Mouse (Mus musculus) liver (tissue): ENCODE measurements at regions not wholly inside any gene's neighbourhood (a gene's known extent, or its start where the extent isn't known, plus 50 kb on each side); places are given as distances from the start of the nearest gene placed in this dataset.
"Not testable (repeated sequence)": the region's sequence is repeated elsewhere in the genome, so short reads cannot be mapped to it uniquely, and the experiment has no call there.

Experiments
- DNase-seq: peaks from one replicate; pipeline ENCODE4 v3.0.0-alpha.2; 2020; ENCODE audit warnings: mixed read lengths

DNA sequence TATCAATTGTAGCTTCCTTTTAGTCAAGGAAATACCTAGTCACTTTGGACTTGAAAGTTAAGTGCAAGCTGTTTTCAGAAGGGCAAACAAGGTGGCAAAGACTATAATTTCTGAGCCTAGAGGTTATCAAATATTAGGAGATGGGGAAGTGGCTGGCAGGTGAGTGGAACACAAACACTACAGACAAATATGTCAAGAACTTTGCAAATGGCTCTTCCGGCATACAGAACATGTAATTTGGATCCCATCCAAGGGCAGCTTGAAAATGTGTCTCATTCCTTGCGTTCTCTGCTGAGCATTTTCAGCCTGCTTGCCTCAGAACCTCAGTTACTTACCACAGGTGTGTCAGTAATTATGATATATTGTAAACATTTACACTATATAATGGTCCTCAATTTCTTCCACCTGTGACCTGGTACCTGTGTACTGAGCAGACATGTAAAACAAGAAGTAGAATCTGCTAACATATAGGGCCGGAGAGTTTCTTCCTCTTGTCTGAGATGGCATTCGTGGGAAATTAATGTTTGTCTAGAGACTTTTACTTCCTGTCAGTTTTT is 1346.3 kb upstream of the Got2 start:
- DNase-seq, result no peak

DNA sequence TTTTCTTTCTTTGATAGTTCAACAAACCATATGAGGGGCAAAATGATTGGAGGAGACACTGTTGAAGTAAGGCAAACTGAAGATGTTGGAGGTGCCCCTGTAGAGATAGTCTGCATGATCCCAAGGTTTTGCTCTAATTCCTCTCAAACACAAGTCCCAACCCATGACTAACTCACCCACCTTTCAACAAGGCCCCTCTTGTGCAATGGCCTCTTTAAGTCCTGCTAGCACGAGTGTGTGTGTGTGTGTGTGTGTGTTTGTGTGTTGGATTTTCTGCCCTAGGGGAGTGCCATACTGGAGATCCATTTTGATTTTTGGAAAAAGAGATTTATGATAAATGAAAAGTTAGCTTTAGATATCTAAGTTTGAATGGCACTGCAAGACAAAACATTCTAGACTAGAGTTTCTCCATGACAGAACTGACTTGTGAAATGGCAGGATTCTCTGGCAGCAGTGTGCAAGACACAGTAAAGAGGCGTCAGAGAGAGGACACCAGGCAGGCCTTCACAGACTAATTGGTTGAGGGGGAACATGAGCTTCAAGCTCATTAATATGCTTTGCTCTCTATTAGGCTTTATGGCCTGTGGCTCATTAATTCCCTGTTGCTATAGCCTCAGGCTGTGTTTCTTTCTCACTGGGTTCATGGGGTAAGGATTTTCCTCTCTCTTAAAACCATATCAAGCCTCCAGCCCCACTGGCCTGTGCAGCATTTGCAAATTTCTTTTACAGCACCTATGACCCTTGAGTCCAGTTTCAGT is 1344.5 kb upstream of the Got2 start:
- DNase-seq, result no peak

DNA sequence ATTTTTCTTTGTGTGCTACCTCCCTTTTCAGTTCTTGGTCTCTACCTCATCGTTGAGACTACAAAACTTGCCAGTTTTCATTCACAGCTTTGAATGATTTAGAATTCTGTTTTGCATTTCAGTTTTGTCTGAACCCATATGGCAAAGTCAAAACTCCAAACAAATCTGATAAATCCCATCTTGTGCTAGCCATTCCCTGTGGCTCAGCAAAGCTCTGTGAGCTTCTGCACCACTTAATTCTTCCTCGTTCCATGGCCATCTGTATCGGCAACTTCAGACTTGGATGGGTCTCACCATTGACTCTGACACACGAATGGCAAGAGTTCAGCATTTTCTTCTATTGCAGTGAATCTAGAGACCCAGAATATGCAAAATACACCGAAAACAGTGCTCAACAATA is 1343.3 kb upstream of the Got2 start:
- DNase-seq, result no peak

DNA sequence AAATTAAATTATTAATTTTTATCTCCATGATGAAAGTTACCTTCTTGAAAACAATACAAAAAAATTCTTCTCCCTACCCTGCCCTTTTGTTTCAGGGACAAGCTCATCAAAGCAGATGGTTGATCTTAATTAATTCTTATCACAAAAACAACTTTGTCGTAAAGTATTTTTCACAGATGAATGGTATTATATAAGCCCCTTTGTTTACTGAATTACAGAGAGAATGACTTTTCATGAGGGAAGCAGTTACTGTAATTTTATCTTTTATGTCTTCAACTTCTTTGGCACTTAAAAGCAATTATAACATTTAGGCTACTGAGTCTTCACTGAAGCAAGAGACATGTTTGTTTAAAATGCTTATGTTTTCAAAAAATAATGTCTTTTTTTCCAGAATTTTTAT is 1303.5 kb upstream of the Got2 start:
- DNase-seq, result no peak

DNA sequence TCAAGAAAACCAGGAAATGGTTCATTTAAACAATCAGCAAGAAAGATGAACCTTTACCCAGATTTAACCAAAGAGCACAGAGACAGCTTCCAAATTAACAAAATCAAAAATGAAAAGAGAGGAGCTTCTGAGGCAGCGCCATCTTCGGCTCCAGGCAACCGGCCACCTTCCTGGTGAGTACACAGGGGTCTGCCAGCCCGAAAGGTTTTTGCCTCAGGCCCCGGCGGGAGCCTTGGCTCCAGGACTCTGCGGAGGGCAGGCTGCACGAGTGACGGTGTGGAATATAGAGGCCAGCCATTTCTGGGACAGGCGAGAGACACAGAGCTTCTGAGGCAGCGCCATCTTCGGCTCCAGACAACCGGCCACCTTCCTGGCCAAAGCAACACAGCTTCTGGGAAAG is 1295.5 kb upstream of the Got2 start:
- DNase-seq, result not testable (repeated sequence)

DNA sequence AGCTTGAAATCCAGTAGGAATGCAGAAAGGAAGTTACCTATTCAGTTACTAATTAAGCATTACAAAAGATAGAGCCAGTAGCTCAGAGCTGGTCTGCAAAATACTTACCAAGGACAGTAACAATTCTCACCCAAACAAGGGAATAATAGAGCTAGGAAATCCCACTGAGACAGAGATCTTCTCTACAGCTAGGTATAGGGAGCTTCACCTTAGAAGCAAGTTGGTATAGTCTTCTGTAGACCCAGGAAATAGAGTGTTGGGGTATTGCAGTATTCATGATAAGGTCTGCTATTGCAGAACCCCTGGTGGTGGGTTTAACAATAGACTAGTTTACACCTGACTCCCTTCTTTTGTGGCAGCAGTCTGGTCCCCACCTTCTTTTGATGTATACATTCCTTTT is 1294.1 kb upstream of the Got2 start:
- DNase-seq, result not testable (repeated sequence)
